Mouse (Mus musculus) hindbrain, embryonic 16.5 days (tissue): ENCODE results near the gene 4930415O20Rik. TPM values are rescaled to one million over a fixed set of nuclear protein-coding genes. Genes with fewer than 3 reads are reported as not detected.

ENCODE experiments used
- ATAC-seq: fragments of 200-750 bp; cut with Nextera tagmentation; 2 replicates; pipeline ENCODE4 v1.8.0; 2017; ENCODE audit warnings: moderate TSS enrichment, moderate library complexity
- H3K27ac ChIP-seq: fragments of 300-500 bp; sonication (generic); 2 replicates; pipeline ENCODE4 v1.5.1; 2014; ENCODE audit warnings: low read depth, mild to moderate bottlenecking, control low read depth, low read length, moderate library complexity
- H3K27me3 ChIP-seq: fragments of 300-500 bp; sonication (generic); replicated peaks from 2 replicates; pipeline ENCODE4 v1.6.1; 2014; ENCODE audit warnings: low read length; ENCODE audit not compliant: control insufficient read depth, insufficient read depth
- H3K36me3 ChIP-seq: fragments of 300-500 bp; sonication (generic); 2 replicates; pipeline ENCODE4 v1.6.1; 2014; ENCODE audit warnings: mild to moderate bottlenecking, low read length, moderate library complexity, mixed read lengths; ENCODE audit not compliant: control insufficient read depth, insufficient read depth
- H3K4me1 ChIP-seq: fragments of 300-500 bp; sonication (generic); 2 replicates; pipeline ENCODE4 v1.6.1; 2014; ENCODE audit warnings: low read depth, low read length; ENCODE audit not compliant: control insufficient read depth, insufficient read depth
- H3K4me2 ChIP-seq: fragments of 300-500 bp; sonication (generic); 2 replicates; pipeline ENCODE4 v1.6.1; 2014; ENCODE audit warnings: mild to moderate bottlenecking, low read length, control low read depth, moderate library complexity
- H3K4me3 ChIP-seq: fragments of 300-500 bp; sonication (generic); 2 replicates; pipeline ENCODE4 v1.5.1; 2014; ENCODE audit warnings: mild to moderate bottlenecking, low read length, control low read depth, moderate library complexity
- H3K9ac ChIP-seq: fragments of 300-500 bp; sonication (generic); 2 replicates; pipeline ENCODE4 v1.6.1; 2014; ENCODE audit warnings: low read depth, mild to moderate bottlenecking, control low read depth, low read length, moderate library complexity
- H3K9me3 ChIP-seq: fragments of 300-500 bp; sonication (generic); 2 replicates; pipeline ENCODE4 v1.6.1; 2014; ENCODE audit warnings: mild to moderate bottlenecking, low read length, moderate library complexity; ENCODE audit not compliant: control insufficient read depth
- WGBS: fragments of 180-500 bp; shearing (Covaris S2); extraction: QIAGEN DNeasy Blood & Tissue Kit; methylation state at CpG from one replicate; pipeline ENCODE4 v1.1.7; 2014; 5-methylcytosine and 5-hydroxymethylcytosine counted together
- polyA plus RNA-seq: library from polyadenylated mRNA; unstranded; fragments of >200 nt; fragmentation: Nextera tagmentation; extraction: Ambion mirVana; gene quantifications from 2 replicates; pipeline ENCODE4 v1.2.1, GENCODE M21; 2015

4930415O20Rik gene
- polyA plus RNA-seq, 1 experiment from 2014 or later, result 0.30 TPM

DNA sequence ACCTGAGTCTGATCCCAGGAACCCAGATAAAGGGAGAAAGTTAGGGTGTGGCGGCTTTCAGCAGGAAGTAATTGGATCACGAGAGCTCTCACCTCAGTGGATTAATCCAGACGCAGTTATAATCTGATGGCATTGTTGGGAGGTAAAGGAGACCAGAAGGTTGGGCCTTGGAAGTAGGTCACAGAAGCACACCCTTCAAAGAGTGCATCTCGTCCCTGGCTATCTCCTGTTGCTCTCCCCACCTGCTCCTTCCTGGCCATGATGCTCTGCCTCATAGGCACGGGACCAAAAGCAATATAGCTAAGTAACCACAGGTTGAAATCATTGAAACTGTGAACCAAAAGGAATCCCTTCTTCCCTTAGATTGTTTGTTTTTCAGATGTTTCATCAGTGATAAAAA, 13.6 kb upstream of the 4930415O20Rik start:
- no peak overlapping the region for H3K9ac ChIP-seq
- H3K9me3 ChIP-seq, result no peaks in the 10 kb centered on the region
- H3K27ac ChIP-seq, result no peak overlapping the region
- H3K4me3 ChIP-seq, result no peak overlapping the region
- 92% methylated on average over 5 of the region's 5 CpGs for WGBS
- no peaks in the 10 kb centered on the region for H3K4me1 ChIP-seq
- no peak for ATAC-seq
- H3K27me3 ChIP-seq, result no peaks in the 10 kb centered on the region
- H3K4me2 ChIP-seq, result no peak overlapping the region
- H3K36me3 ChIP-seq, result peaks cover 22% of the 10 kb centered on the region

DNA sequence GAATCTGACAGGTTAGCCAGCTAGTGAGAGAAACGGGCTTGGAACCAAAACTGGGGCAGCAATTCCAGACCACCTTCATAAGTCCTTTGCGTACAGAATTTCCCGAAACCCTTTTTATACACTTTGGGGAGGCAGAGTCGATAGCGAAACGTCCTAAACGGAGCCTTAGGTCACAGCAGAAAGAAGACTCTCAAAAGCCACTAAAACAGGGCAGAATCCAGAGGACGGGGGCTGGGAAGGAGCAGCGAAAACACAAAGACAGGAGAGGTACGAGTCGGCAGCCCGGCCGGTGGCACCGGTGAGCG, 3.9 kb upstream of the 4930415O20Rik start:
- H3K4me3 ChIP-seq, result peak overlapping the region; percentile 71
- WGBS, result 1% methylated on average over 15 of the region's 15 CpGs
- H3K4me1 ChIP-seq, result peaks cover 22% of the 10 kb centered on the region
- peak overlapping the region; percentile 90 for H3K27ac ChIP-seq
- H3K9me3 ChIP-seq, result no peaks in the 10 kb centered on the region
- peak overlapping the region; percentile 88 for H3K4me2 ChIP-seq
- no peaks in the 10 kb centered on the region for H3K27me3 ChIP-seq
- no peak for ATAC-seq
- peaks cover 5% of the 10 kb centered on the region for H3K36me3 ChIP-seq
- peak overlapping the region; percentile 73 for H3K9ac ChIP-seq

DNA sequence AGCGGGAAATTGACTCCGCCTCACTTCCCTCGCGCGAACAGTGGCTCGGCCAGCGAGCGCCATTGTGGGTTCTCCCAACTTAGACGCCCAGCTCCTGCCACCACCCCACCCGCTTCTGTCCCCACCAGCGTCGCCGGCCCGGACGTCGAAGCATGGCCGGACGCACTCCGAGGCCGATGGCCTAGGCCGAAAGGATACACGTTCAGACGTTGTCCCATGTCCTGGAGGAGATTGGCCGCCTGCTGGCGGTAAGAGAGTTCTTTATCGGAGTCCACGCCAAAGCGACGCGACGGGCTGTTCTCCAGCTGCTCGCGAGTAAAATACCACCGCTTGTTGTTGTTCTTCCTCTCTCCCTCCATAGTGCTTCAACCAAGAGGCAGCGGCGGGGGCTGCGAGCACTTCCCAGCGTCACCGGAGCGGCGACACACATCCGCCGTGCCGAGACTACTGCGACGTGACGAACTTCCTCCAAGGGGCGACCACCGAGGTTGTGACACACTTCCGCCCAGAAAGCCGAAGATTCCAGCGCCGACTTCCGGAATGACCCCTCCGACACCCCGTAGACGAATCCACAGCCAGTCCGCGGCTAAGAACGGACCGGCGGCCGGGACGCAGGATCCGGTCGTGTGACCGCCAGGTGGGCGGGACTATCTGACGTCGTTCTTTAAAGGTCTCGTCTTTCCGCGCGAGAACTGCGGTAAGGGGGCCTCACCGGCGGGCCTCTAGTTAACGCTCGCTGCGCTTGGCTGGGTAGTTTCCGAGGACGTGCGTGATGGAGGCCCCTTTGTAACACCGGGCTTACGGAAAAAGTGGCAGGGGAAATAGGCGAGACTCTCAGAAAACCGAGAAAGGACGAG, 3.3 kb upstream of the 4930415O20Rik start:
- Histone ChIP-seq H3K9me3 (no peaks in the 10 kb centered on the region), H3K4me1 (peaks cover 22% of the 10 kb centered on the region), H3K27me3 (no peaks in the 10 kb centered on the region), H3K9ac (peak overlapping the region; percentile 84), H3K4me2 (peak overlapping the region; percentile 88), H3K36me3 (peaks cover 5% of the 10 kb centered on the region), H3K27ac (peak overlapping the region; percentile 91), H3K4me3 (peak overlapping the region; percentile 75)
- under 1% methylated on average over 88 of the region's 88 CpGs for WGBS
- peak; percentile 98 for ATAC-seq

DNA sequence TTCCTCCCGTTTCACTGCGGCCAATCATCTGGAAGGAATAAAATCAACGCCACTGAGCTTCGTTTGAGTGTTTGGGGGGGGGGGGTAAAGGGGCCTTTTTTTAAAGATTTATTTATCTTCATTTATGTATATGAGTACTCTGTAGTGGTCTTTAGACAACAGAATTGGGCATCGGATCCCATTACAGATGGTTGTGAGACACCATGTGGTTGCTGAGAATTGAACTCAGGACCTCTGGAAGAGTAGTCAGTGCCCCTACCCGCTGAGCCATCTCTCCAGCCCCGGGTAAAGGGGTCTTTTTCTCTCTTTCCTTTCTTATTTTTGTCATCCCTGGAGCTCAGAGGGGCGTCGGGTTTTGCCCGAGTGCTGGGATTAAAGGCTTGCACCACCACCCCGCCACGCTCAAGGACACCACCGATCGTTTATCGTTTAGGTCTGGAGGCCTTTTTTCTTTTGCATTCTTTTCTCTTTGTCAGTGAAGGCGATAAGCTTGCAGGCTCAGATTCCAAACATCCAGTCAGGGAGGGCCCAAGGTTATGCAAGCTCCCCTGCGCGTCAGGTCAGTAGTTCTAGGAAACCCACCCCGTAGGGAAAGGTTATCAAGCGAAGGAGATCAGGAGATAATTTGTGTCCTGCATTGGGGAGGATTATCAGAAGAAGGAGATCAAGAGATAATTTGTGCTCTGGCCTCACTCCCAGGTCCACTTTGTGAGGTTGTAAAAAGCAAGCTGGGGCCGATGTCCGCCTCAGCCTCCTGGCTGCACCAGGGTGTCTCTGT, 2.4 kb upstream of the 4930415O20Rik start:
- no peaks in the 10 kb centered on the region for H3K9me3 ChIP-seq
- H3K4me2 ChIP-seq, result peak overlapping the region; percentile 63
- H3K9ac ChIP-seq, result peak overlapping the region; percentile 84
- 0 out of 2 replicates have a peak, but pooled peaks have one; percentile 14 for ATAC-seq
- H3K27me3 ChIP-seq, result no peaks in the 10 kb centered on the region
- peak overlapping the region; percentile 75 for H3K4me3 ChIP-seq
- peak overlapping the region; percentile 91 for H3K27ac ChIP-seq
- WGBS, result 12% methylated on average over 22 of the region's 22 CpGs
- H3K36me3 ChIP-seq, result no peaks in the 10 kb centered on the region
- peaks cover 22% of the 10 kb centered on the region for H3K4me1 ChIP-seq

DNA sequence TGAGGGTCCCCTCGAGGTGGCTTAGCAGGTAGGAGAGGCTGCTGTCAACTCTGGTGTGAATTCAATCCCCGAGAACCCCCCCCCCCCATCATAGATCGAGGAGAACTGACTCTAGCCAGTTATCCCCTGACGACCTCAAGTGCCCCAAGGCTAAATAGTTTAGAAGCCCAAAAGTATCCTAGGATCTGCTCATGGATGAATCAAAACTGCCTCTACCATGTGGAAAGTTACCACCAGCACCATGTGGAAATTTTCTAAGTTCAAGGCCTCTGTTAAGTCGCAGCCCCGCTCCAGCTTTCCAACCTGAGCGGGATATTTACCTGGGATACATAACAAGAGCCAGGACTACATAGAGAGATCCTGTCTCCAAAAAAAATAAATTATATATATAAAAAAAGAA, 1.6 kb upstream of the 4930415O20Rik start:
- H3K27ac ChIP-seq, result no peak overlapping the region
- ATAC-seq, result no peak
- H3K27me3 ChIP-seq, result no peaks in the 10 kb centered on the region
- H3K9me3 ChIP-seq, result no peaks in the 10 kb centered on the region
- no peaks in the 10 kb centered on the region for H3K36me3 ChIP-seq
- H3K4me1 ChIP-seq, result peaks cover 22% of the 10 kb centered on the region
- H3K4me2 ChIP-seq, result peak overlapping the region; percentile 63
- no peak overlapping the region for H3K4me3 ChIP-seq
- 74% methylated on average over 7 of the region's 7 CpGs for WGBS
- peak overlapping the region; percentile 84 for H3K9ac ChIP-seq

DNA sequence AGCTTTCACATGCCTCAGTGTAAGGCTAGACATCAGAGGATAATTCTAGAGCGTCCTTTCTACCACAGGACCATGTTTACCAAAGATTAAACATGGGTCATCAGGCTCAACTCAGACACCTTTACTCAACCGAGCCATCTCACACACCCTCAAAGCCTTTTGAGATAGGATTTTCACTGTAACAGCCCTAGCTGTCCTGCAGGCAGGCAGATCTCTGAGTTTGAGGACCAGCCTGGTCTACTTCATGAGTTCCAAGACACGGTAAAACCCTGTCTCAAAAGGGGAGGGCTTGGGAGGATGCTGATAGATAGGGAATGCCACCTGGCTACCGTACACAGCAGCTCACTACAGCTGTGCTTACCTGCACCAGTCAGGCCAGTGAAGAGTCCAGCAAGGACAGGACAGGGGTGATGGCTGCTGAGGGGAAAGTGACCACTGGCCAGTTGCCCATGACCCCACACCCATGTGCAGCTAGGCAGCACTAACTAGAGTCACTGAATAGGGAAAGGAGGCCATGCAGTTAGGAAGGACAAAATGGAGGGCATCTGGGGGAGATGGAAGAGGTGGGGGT, 924 bp upstream of the 4930415O20Rik start:
- Histone ChIP-seq H3K9ac (no peak overlapping the region), H3K4me2 (no peak overlapping the region), H3K4me1 (peaks cover 22% of the 10 kb centered on the region), H3K36me3 (no peaks in the 10 kb centered on the region), H3K9me3 (no peaks in the 10 kb centered on the region), H3K27ac (no peak overlapping the region), H3K4me3 (no peak overlapping the region), H3K27me3 (no peaks in the 10 kb centered on the region)
- ATAC-seq, result no peak
- WGBS, result 86% methylated on average over 4 of the region's 4 CpGs

DNA sequence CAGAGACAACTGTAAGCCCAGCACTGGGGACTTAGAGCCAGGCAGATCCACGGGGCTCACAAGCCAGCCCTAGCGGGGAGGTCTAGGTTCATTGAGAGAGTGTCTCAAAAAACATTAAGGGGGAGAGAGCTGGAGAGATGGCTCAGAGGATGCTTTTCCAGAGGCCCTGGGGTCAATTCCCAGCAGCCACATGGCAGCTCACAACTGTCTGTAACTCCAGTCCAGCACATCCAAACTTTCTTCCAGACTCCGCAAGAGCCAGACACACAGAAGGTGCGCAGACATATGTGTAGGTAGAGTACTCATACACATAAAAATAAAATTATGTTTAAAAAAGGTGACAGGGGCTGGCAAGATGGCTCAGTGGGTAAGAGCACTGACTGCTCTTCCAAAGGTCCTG, 2.5 kb downstream of the 4930415O20Rik start:
- Histone ChIP-seq H3K4me3 (no peak overlapping the region), H3K9me3 (no peaks in the 10 kb centered on the region), H3K4me1 (peaks cover 7% of the 10 kb centered on the region; the same call in 1 of the 2 replicates), H3K36me3 (no peaks in the 10 kb centered on the region), H3K27ac (no peak overlapping the region), H3K4me2 (no peak overlapping the region), H3K27me3 (no peaks in the 10 kb centered on the region), H3K9ac (no peak overlapping the region)
- WGBS, result 81% methylated on average over 4 of the region's 4 CpGs
- no peak for ATAC-seq

DNA sequence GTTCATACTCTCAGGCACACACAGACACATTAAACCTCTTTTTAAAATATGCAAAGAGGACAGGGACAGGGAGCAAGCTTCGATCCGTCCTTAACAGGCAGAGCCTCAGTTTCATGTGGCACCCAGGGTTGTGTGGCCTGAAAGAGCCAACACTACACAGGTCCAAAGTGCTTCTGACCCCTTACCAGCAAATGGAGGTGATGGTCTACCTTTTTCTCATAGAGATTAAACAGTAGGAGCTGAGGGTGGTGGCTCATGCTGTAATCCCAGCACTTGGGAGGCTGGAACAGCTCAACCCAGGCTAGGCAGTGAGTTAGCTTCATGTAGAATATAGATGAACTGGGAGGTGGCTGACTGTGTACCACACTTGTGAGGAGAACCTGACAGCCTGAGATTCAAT, 8.5 kb downstream of the 4930415O20Rik start:
- Histone ChIP-seq H3K4me2 (no peak overlapping the region), H3K4me1 (no peaks in the 10 kb centered on the region), H3K9me3 (no peaks in the 10 kb centered on the region), H3K4me3 (no peak overlapping the region), H3K27ac (no peak overlapping the region), H3K36me3 (no peaks in the 10 kb centered on the region), H3K9ac (no peak overlapping the region), H3K27me3 (no peaks in the 10 kb centered on the region)
- WGBS, result 71% methylated on average over 2 of the region's 2 CpGs
- no peak for ATAC-seq
